ENCODE assay signal across 20 mouse cellular contexts in the genomic region with DNA sequence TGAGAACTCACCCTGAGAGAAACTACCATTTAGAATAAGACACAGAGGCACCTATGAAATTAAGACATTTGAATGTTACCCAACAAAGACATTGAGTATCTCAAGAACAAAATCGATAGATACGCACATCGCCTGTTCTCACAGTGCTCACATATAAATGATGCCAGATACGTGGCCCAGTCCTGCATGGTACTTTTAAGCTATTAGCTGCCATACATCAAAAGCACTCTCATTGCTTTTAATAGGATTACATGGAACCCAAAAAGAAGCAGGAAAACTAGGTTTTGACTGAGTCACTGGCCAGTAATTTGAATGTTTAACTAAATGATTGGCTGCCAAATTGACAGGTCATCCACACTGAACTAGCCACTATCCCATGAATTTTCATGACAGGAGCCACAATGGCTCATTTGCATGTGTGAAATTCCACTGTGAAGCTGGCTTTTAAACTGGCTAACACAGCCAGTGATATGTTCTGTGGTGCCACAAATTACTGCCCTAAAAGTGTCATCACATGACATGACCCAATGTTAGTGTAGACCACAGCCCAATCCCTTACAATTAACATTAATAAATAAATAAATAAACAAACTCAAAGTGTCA.
A peak's percentile ranks its signal among the peaks of the same experiment; 100 is the strongest.
DNase-seq lines count a peak whose midpoint lies in the region; ATAC-seq and TF ChIP-seq lines count a peak whose summit lies in the region.
"Had no signal": no experiment of that assay in that cellular context is flagged by ENCODE, and none has a peak within 500 bp of the region (broad histone marks: within the 10 kb centered on the region; RNA-seq: fewer than 3 reads in every experiment).

No protein-coding gene starts in this region.

- no peak overlapping the region for H3K9ac ChIP-seq in hindbrain, embryonic 11.5 days (ENCODE audit: low read depth, low read length)
- no peak overlapping the region for H3K9ac ChIP-seq in hindbrain, postnatal 0 days (replicated peaks; ENCODE audit: low read length)
- no peak overlapping the region for H3K9ac ChIP-seq in neural tube, embryonic 11.5 days (ENCODE audit: low read length)
- H3K9ac ChIP-seq in neural tube, embryonic 15.5 days (replicated peaks), result no peak overlapping the region
- H3K9ac ChIP-seq in hindbrain, embryonic 16.5 days (ENCODE audit: low read depth, low read length), result no peak overlapping the region
- H3K9ac ChIP-seq: embryonic facial prominence, embryonic 12.5 days; limb, embryonic 13.5 days; liver, embryonic 14.5 days had no signal

- ATAC-seq in hindbrain, embryonic 11.5 days (ENCODE audit: low FRiP score), result peak; percentile 79
- no peak for ATAC-seq in hindbrain, postnatal 0 days
- ATAC-seq in neural tube, embryonic 11.5 days (ENCODE audit: insufficient read depth, low FRiP score, low TSS enrichment), result peak; percentile 79
- no peak for ATAC-seq in neural tube, embryonic 15.5 days (ENCODE audit: low FRiP score)
- ATAC-seq in hindbrain, embryonic 16.5 days, result 0 out of 2 replicates have a peak, but pooled peaks have one; percentile 2
- ATAC-seq in megakaryocyte, adult 5-6 weeks (ENCODE audit: poor library complexity, severe bottlenecking), result no peak
- ATAC-seq: CD4-positive, CD25-positive, alpha-beta regulatory T cell, adult 4 months; inflammation-experienced regulatory T-cells, adult 6 months had no signal

- H3K27ac ChIP-seq in hindbrain, embryonic 11.5 days (ENCODE audit: low read depth, low read length), result no peak overlapping the region
- H3K27ac ChIP-seq in hindbrain, postnatal 0 days, result no peak overlapping the region
- H3K27ac ChIP-seq in neural tube, embryonic 11.5 days (ENCODE audit: low read depth, low read length), result no peak overlapping the region
- H3K27ac ChIP-seq in neural tube, embryonic 15.5 days (replicated peaks), result no peak overlapping the region
- H3K27ac ChIP-seq in hindbrain, embryonic 16.5 days (ENCODE audit: low read depth, low read length), result no peak overlapping the region
- H3K27ac ChIP-seq: embryonic facial prominence, embryonic 12.5 days; kidney, postnatal 0 days; limb, embryonic 13.5 days; liver, embryonic 14.5 days had no signal

- no peaks in the 10 kb centered on the region for H3K36me3 ChIP-seq in hindbrain, embryonic 11.5 days (ENCODE audit: control insufficient read depth, insufficient read depth, low read length)
- H3K36me3 ChIP-seq in hindbrain, postnatal 0 days (ENCODE audit: insufficient read depth, low read length), result no peaks in the 10 kb centered on the region
- H3K36me3 ChIP-seq in neural tube, embryonic 11.5 days (ENCODE audit: control insufficient read depth, insufficient read depth, low read length), result no peaks in the 10 kb centered on the region
- H3K36me3 ChIP-seq in neural tube, embryonic 15.5 days, result no peaks in the 10 kb centered on the region
- H3K36me3 ChIP-seq in hindbrain, embryonic 16.5 days (ENCODE audit: control insufficient read depth, insufficient read depth, low read length), result no peaks in the 10 kb centered on the region
- H3K36me3 ChIP-seq: embryonic facial prominence, embryonic 12.5 days; G1E; limb, embryonic 13.5 days had no signal

- no peak overlapping the region for H3K4me2 ChIP-seq in hindbrain, embryonic 11.5 days (replicated peaks; ENCODE audit: low read depth, low read length)
- no peak overlapping the region for H3K4me2 ChIP-seq in hindbrain, postnatal 0 days (ENCODE audit: low read depth, low read length)
- H3K4me2 ChIP-seq in neural tube, embryonic 11.5 days (ENCODE audit: low read depth), result no peak overlapping the region
- H3K4me2 ChIP-seq in neural tube, embryonic 15.5 days, result no peak overlapping the region
- H3K4me2 ChIP-seq in hindbrain, embryonic 16.5 days (ENCODE audit: low read length), result no peak overlapping the region
- H3K4me2 ChIP-seq: embryonic facial prominence, embryonic 12.5 days; heart, embryonic 11.5 days; limb, embryonic 13.5 days had no signal

- H3K27me3 ChIP-seq in hindbrain, embryonic 11.5 days (ENCODE audit: control insufficient read depth, insufficient read depth, low read length), result no peaks in the 10 kb centered on the region
- no peaks in the 10 kb centered on the region for H3K27me3 ChIP-seq in hindbrain, postnatal 0 days (ENCODE audit: insufficient read depth, low read length)
- H3K27me3 ChIP-seq in neural tube, embryonic 11.5 days (ENCODE audit: control insufficient read depth, insufficient read depth, low read length), result no peaks in the 10 kb centered on the region
- H3K27me3 ChIP-seq in neural tube, embryonic 15.5 days (replicated peaks), result no peaks in the 10 kb centered on the region
- no peaks in the 10 kb centered on the region for H3K27me3 ChIP-seq in hindbrain, embryonic 16.5 days (replicated peaks; ENCODE audit: control insufficient read depth, insufficient read depth, low read length)
- H3K27me3 ChIP-seq: embryonic facial prominence, embryonic 12.5 days; limb, embryonic 13.5 days; megakaryocyte, embryonic 14.5 days had no signal

- peak; percentile 28 for DNase-seq in hindbrain, embryonic 11.5 days (ENCODE audit: low spot score)
- no peak for DNase-seq in hindbrain, postnatal 0 days (ENCODE audit: low spot score)
- DNase-seq in neural tube, embryonic 11.5 days (ENCODE audit: low spot score), result no peak
- DNase-seq in left cerebral cortex, postnatal 4 days, result no peak
- DNase-seq: cerebellum, adult 9-11 months; heart, postnatal 14 days; lung, postnatal 10 days; spleen, adult 18-20 months had no signal

- 71% methylated on average over 4 of the region's 4 CpGs for WGBS in hindbrain, embryonic 11.5 days
- 60% methylated on average over 4 of the region's 4 CpGs for WGBS in hindbrain, postnatal 0 days
- WGBS in neural tube, embryonic 11.5 days, result 77% methylated on average over 4 of the region's 4 CpGs
- WGBS in neural tube, embryonic 15.5 days, result 53% methylated on average over 4 of the region's 4 CpGs
- WGBS in hindbrain, embryonic 16.5 days, result 56% methylated on average over 4 of the region's 4 CpGs

- H3K4me1 ChIP-seq in hindbrain, embryonic 11.5 days (replicated peaks; ENCODE audit: control insufficient read depth, insufficient read depth, low read length), result no peaks in the 10 kb centered on the region
- no peaks in the 10 kb centered on the region for H3K4me1 ChIP-seq in hindbrain, postnatal 0 days (ENCODE audit: insufficient read depth, low read length)
- 0 out of 2 replicates have a peak, but pooled peaks cover 8% of the 10 kb centered on the region for H3K4me1 ChIP-seq in neural tube, embryonic 11.5 days (ENCODE audit: control insufficient read depth, insufficient read depth, low read length)
- H3K4me1 ChIP-seq in neural tube, embryonic 15.5 days, result peaks cover 4% of the 10 kb centered on the region; the same call in 1 of the 2 replicates
- H3K4me1 ChIP-seq in hindbrain, embryonic 16.5 days (ENCODE audit: control insufficient read depth, insufficient read depth, low read depth, low read length), result no peaks in the 10 kb centered on the region; the same call in 1 of the 2 replicates
- H3K4me1 ChIP-seq: megakaryocyte, embryonic 14.5 days had no signal

- TF ChIP-seq CTCF in hindbrain, postnatal 0 days (IDR thresholded peaks at IDR 0.05; ENCODE audit: low read depth), result no peak

- H3K4me3 ChIP-seq in hindbrain, embryonic 11.5 days (ENCODE audit: low read depth, low read length), result no peak overlapping the region
- no peak overlapping the region for H3K4me3 ChIP-seq in hindbrain, postnatal 0 days (ENCODE audit: low read length)
- no peak overlapping the region for H3K4me3 ChIP-seq in neural tube, embryonic 11.5 days (ENCODE audit: low read depth, low read length)
- no peak overlapping the region for H3K4me3 ChIP-seq in neural tube, embryonic 15.5 days (replicated peaks)
- no peak overlapping the region for H3K4me3 ChIP-seq in hindbrain, embryonic 16.5 days (ENCODE audit: low read length)
- H3K4me3 ChIP-seq: embryonic facial prominence, embryonic 12.5 days; limb, embryonic 13.5 days; megakaryocyte, embryonic 14.5 days had no signal

- no peaks in the 10 kb centered on the region for H3K9me3 ChIP-seq in hindbrain, embryonic 11.5 days (ENCODE audit: control insufficient read depth, low read length)
- H3K9me3 ChIP-seq in hindbrain, postnatal 0 days (ENCODE audit: low read length), result no peaks in the 10 kb centered on the region
- no peaks in the 10 kb centered on the region for H3K9me3 ChIP-seq in neural tube, embryonic 11.5 days (ENCODE audit: control insufficient read depth, low read length)
- H3K9me3 ChIP-seq in neural tube, embryonic 15.5 days (replicated peaks), result no peaks in the 10 kb centered on the region
- H3K9me3 ChIP-seq in hindbrain, embryonic 16.5 days (ENCODE audit: control insufficient read depth, low read length), result no peaks in the 10 kb centered on the region
- H3K9me3 ChIP-seq: embryonic facial prominence, embryonic 12.5 days; G1E; limb, embryonic 13.5 days; megakaryocyte, embryonic 14.5 days had no signal

- intact Hi-C loops in left cerebral cortex, postnatal 4 days (cut with DNase I), result no loop called here

Comparison
In these comparisons a context has a peak if more than half of its experiments do, and no peak if none do; other contexts are left out.
1. ATAC-seq: peak in hindbrain, embryonic 11.5 days (single experiment), neural tube, embryonic 11.5 days (single experiment) and hindbrain, embryonic 16.5 days (single experiment); none in hindbrain, postnatal 0 days (single experiment), neural tube, embryonic 15.5 days (single experiment) and megakaryocyte, adult 5-6 weeks (single experiment).